Mouse (Mus musculus): ENCODE measurements around the gene March9.

DNA sequence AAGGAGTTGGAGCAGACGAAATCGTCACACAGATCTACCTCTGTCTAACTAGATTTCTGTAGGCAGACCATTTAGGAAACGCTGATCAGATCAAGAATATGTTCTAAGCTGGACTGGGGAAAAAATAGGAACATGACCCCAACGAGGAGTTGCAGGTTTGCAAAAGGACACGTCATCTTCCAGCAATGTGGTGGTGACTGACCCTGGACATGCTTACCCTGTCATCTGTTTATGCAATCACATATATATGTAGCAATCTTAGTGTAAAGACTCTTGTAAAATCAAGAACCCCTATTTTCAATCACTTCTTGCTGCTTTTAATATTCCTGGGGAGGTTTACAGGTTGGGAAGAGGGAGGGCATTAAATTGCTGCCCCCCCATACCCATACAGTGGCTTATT, 2.5 kb upstream of the March9 start:
- TF ChIP-seq CTCF (IDR thresholded peaks at IDR 0.05; ENCODE audit: low read depth) (no peak), EP300 (IDR thresholded peaks at IDR 0.05; ENCODE audit: low read depth) (no peak)

Measured in liver, postnatal 0 days (tissue).